Mouse (Mus musculus): ENCODE data around the gene Cfap20. TPM values are rescaled to one million over a fixed set of nuclear protein-coding genes. Genes with fewer than 3 reads are reported as not detected.
"Not testable (repeated sequence)": the region's sequence is repeated elsewhere in the genome, so short reads cannot be mapped to it uniquely, and the experiment has no call there.

Cfap20 gene
- polyA plus RNA-seq, 1 experiment from 2014 or later: 40.0 TPM

GRCm38 (mm10) chr8:95395186-95395918, 39.3 kb downstream of the Cfap20 start:
- Histone ChIP-seq H3K79me2 (ENCODE audit: inconsistent target) (no peaks in the 10 kb centered on the region), H3K36me3 (ENCODE audit: inconsistent target) (no peaks in the 10 kb centered on the region), H3K4me3 (ENCODE audit: inconsistent target) (no peak overlapping the region), H3K27ac (no peak overlapping the region)
- 41% methylated on average over 7 of the region's 8 CpGs for WGBS (ENCODE audit: missing documents)

- 11% methylated on average over 5 of the region's 5 CpGs for WGBS (ENCODE audit: missing documents)
- Histone ChIP-seq H3K36me3 (ENCODE audit: inconsistent target) (no peaks in the 10 kb centered on the region), H3K79me2 (ENCODE audit: inconsistent target) (no peaks in the 10 kb centered on the region), H3K27ac (no peak overlapping the region), H3K4me3 (ENCODE audit: inconsistent target) (no peak overlapping the region)
These were observed 42.1 kb downstream of the Cfap20 start for GRCm38 (mm10) chr8:95392604-95393003.

GRCm38 (mm10) chr8:95391101-95391500, 43.6 kb downstream of the Cfap20 start:
- Histone ChIP-seq H3K27ac (no peak overlapping the region), H3K79me2 (ENCODE audit: inconsistent target) (no peaks in the 10 kb centered on the region), H3K36me3 (ENCODE audit: inconsistent target) (no peaks in the 10 kb centered on the region), H3K4me3 (ENCODE audit: inconsistent target) (no peak overlapping the region)
- 87% methylated on average over 7 of the region's 7 CpGs for WGBS (ENCODE audit: missing documents)

GRCm38 (mm10) chr8:95390312-95390711, 44.4 kb downstream of the Cfap20 start:
- H3K36me3 ChIP-seq (ENCODE audit: inconsistent target): no peaks in the 10 kb centered on the region
- no peak overlapping the region for H3K4me3 ChIP-seq (ENCODE audit: inconsistent target)
- no peak overlapping the region for H3K27ac ChIP-seq
- 13% methylated on average over 4 of the region's 4 CpGs for WGBS (ENCODE audit: missing documents)
- H3K79me2 ChIP-seq (ENCODE audit: inconsistent target): no peaks in the 10 kb centered on the region

- WGBS (ENCODE audit: missing documents): 97% methylated on average over 7 of the region's 7 CpGs
- H3K27ac ChIP-seq: no peak overlapping the region
- H3K79me2 ChIP-seq (ENCODE audit: inconsistent target): no peaks in the 10 kb centered on the region
- H3K4me3 ChIP-seq (ENCODE audit: inconsistent target): no peak overlapping the region
- H3K36me3 ChIP-seq (ENCODE audit: inconsistent target): no peaks in the 10 kb centered on the region
These were observed 46.7 kb downstream of the Cfap20 start for GRCm38 (mm10) chr8:95387936-95388335.

GRCm38 (mm10) chr8:95387221-95387620, 47.4 kb downstream of the Cfap20 start:
- no peaks in the 10 kb centered on the region for H3K79me2 ChIP-seq (ENCODE audit: inconsistent target)
- no peak overlapping the region for H3K4me3 ChIP-seq (ENCODE audit: inconsistent target)
- WGBS (ENCODE audit: missing documents): 83% methylated on average over 10 of the region's 10 CpGs
- H3K27ac ChIP-seq: no peak overlapping the region
- no peaks in the 10 kb centered on the region for H3K36me3 ChIP-seq (ENCODE audit: inconsistent target)

GRCm38 (mm10) chr8:95386037-95386436, 48.6 kb downstream of the Cfap20 start:
- no peak overlapping the region for H3K4me3 ChIP-seq (ENCODE audit: inconsistent target)
- no peak overlapping the region for H3K27ac ChIP-seq
- 92% methylated on average over 5 of the region's 5 CpGs for WGBS (ENCODE audit: missing documents)
- H3K36me3 ChIP-seq (ENCODE audit: inconsistent target): no peaks in the 10 kb centered on the region
- no peaks in the 10 kb centered on the region for H3K79me2 ChIP-seq (ENCODE audit: inconsistent target)

GRCm38 (mm10) chr8:95384501-95384900, 50.2 kb downstream of the Cfap20 start:
- Histone ChIP-seq H3K4me3 (ENCODE audit: inconsistent target) (no peak overlapping the region), H3K36me3 (ENCODE audit: inconsistent target) (no peaks in the 10 kb centered on the region), H3K27ac (no peak overlapping the region), H3K79me2 (ENCODE audit: inconsistent target) (no peaks in the 10 kb centered on the region)
- WGBS (ENCODE audit: missing documents): 100% methylated on average over 3 of the region's 3 CpGs

- no peak overlapping the region for H3K4me3 ChIP-seq (ENCODE audit: inconsistent target)
- no peak overlapping the region for H3K27ac ChIP-seq
- no peaks in the 10 kb centered on the region for H3K36me3 ChIP-seq (ENCODE audit: inconsistent target)
- no peaks in the 10 kb centered on the region for H3K79me2 ChIP-seq (ENCODE audit: inconsistent target)
- WGBS (ENCODE audit: missing documents): 84% methylated on average over 3 of the region's 3 CpGs
These were observed 53.1 kb downstream of the Cfap20 start for GRCm38 (mm10) chr8:95381595-95381994.

GRCm38 (mm10) chr8:95380953-95381352, 53.7 kb downstream of the Cfap20 start:
- Histone ChIP-seq H3K36me3 (ENCODE audit: inconsistent target) (no peaks in the 10 kb centered on the region), H3K27ac (no peak overlapping the region), H3K79me2 (ENCODE audit: inconsistent target) (no peaks in the 10 kb centered on the region), H3K4me3 (ENCODE audit: inconsistent target) (no peak overlapping the region)

GRCm38 (mm10) chr8:95378928-95379327, 55.7 kb downstream of the Cfap20 start:
- 97% methylated on average over 9 of the region's 11 CpGs for WGBS (ENCODE audit: missing documents)
- not testable (repeated sequence) for H3K79me2 ChIP-seq (ENCODE audit: inconsistent target); H3K36me3 ChIP-seq (ENCODE audit: inconsistent target); H3K27ac ChIP-seq; H3K4me3 ChIP-seq (ENCODE audit: inconsistent target)

GRCm38 (mm10) chr8:95377863-95378291, 56.8 kb downstream of the Cfap20 start:
- 64% methylated on average over 7 of the region's 7 CpGs for WGBS (ENCODE audit: missing documents)
- H3K36me3 ChIP-seq (ENCODE audit: inconsistent target): no peaks in the 10 kb centered on the region
- H3K4me3 ChIP-seq (ENCODE audit: inconsistent target): no peak overlapping the region
- no peak overlapping the region for H3K27ac ChIP-seq
- no peaks in the 10 kb centered on the region for H3K79me2 ChIP-seq (ENCODE audit: inconsistent target)

GRCm38 (mm10) chr8:95377101-95377500, 57.6 kb downstream of the Cfap20 start:
- WGBS (ENCODE audit: missing documents): 90% methylated on average over 4 of the region's 4 CpGs
- Histone ChIP-seq H3K79me2 (ENCODE audit: inconsistent target) (no peaks in the 10 kb centered on the region), H3K27ac (no peak overlapping the region), H3K4me3 (ENCODE audit: inconsistent target) (no peak overlapping the region), H3K36me3 (ENCODE audit: inconsistent target) (no peaks in the 10 kb centered on the region)

GRCm38 (mm10) chr8:95376309-95376999, 58.2 kb downstream of the Cfap20 start:
- Histone ChIP-seq H3K4me3 (ENCODE audit: inconsistent target) (no peak overlapping the region), H3K36me3 (ENCODE audit: inconsistent target) (no peaks in the 10 kb centered on the region), H3K27ac (no peak overlapping the region), H3K79me2 (ENCODE audit: inconsistent target) (no peaks in the 10 kb centered on the region)
- WGBS (ENCODE audit: missing documents): 88% methylated on average over 12 of the region's 12 CpGs

- Histone ChIP-seq H3K27ac (no peak overlapping the region), H3K36me3 (ENCODE audit: inconsistent target) (no peaks in the 10 kb centered on the region), H3K4me3 (ENCODE audit: inconsistent target) (no peak overlapping the region), H3K79me2 (ENCODE audit: inconsistent target) (no peaks in the 10 kb centered on the region)
- WGBS (ENCODE audit: missing documents): 94% methylated on average over 7 of the region's 7 CpGs
These were observed 59.2 kb downstream of the Cfap20 start for GRCm38 (mm10) chr8:95375374-95375930.
